Mouse (Mus musculus): Measurements from ENCODE around the gene Tmem179b. TPM values are rescaled to one million over a fixed set of nuclear protein-coding genes. Genes with fewer than 3 reads are reported as not detected.

The Tmem179b gene
- total and polyA plus RNA-seq, 3 experiments, result 60.9 to 163 (median 62.7) TPM

DNA sequence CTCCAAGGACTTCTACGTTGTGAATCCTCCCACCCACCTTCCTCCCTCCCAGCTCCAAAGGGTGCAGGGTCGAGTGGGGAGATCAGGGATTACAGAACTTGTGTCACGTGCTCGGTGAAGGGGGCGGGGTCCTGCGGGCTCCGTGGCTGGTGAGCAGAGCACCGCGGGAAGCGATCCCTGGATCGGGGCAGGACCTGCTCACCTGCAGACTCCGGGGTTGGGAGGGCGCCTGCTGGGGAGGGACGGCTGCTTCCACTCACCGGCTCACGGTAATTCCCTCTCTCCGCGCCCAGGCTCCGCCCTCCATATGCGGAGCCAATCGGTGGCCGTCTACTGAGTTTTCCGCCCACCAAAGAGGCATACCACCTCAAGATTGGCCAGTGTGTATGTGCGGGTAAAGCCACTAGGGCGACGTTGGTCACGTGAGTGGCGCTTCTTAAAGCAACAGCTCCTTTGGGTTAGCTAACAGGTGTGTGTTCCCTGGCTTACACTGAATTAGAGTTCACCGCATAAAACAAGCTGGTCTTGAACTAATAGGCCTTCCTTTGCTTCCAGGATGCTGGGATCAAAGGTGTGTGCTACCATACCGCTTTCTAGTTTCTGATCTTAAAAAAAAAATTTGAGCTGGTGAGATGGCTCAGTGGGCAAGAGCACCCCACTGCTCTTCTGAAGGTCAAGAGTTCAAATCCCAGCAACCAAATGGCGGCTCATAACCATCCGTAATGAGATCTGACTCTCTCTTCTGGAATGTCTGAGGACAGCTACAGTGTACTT, 11.9 kb upstream of the Tmem179b start, which contains the start of gene Taf6l:
Taf6l (minus strand) TSS at position 410 of the 774 bp plus-strand sequence.
- DNase-seq, result peak; percentile 94

DNA sequence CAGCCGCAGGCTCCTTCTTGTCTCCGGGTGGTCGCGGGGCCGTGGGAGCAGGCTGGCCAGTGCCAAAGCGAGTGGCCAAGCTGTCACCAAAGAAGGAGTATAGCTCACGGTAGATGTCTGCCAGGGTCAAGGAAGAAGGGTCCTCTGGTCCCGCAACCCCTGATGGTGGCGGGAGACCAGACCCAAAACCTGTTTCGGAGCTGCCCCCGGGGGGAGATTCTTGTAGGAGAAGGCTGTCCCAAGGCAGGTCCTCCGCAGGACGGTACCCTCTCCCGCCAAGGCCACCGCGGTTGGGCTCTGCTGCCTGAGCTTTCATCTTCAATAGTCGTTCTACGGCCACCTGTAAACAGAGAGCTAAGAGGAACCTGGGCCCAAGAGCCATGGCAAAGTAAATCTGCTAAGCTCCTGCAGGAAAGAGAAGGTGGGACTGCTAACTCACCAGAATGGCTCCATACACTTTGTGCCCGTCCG, 719 bp upstream of the Tmem179b start:
- peak; percentile 61 for DNase-seq

DNA sequence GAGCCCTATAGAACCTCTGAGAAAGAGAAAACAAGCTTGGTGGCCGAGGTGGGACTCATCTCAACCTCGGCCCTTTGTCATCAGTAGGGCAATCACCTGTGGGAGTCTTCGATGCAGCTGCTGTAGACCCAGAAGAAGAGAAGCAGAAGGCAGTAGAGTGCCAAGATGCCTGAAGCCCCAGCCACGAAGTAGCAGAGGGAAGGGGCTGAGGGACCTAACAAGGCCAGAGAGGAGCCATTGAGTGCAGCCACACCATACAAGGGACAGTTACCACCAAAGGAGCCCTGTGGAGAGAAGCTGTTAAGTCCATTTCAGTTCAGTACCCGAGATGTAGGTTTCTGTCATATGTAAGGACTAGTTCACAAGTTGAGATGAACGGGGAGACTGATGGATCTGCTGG, 858 bp downstream of the Tmem179b start:
- no peak for DNase-seq

DNA sequence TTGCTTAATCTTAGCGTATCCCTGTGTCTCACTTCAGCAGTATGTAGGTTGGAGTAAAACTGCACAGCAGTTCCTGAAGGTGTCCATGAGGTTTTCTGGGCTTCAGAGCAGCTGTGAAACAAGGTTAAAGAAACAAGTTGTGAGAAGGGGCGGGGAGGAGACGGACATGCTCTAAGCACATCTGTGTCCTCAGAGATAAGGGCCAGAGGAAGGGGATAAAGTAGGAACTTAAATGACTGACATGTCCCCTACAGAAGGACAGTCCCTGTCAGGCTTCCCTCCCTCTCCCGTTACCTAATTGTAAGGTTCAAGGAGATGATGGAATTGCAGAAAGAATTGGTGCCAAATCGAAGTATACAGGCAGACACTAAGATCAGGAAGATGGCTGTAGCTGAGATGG, 1.3 kb downstream of the Tmem179b start:
- DNase-seq, result no peak

DNA sequence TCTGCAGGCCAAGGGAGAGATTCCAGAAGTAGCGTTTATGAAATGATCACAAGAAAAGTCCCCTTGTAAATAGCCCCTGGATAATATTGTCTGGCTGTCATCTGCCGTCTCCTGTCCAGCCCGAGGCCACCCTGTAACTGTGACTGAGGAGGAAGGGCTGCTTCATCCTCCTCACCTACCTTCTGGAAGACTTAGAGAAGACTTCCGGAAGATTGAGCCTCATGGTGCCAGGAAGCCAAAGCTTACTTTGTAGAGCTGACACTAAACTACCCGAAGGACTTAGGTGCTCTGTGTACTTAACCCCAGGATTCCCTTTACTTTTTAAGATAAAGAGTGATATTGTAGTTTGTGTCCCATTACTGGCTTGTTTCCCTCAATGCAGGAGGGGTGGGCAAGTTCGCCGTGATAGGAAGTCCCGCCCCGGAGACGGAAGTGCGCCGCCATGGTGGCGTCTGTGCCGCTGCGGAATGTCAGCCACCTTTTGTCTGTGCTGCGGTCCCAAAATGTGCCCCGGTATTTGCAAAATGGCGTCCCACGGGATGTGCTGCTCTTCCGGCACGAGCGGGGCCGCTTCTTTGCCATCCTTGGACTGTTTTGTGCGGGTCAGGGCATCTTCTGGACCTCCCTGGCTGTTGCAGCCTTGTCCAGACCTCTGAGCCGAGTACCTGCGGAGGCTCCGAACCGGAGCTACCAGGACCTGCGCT, 3.5 kb downstream of the Tmem179b start, which contains the start of gene Tmem223:
Tmem223 (plus strand) TSS at position 430 of the 704 bp plus-strand sequence.
- DNase-seq, result peak; percentile 88

DNA sequence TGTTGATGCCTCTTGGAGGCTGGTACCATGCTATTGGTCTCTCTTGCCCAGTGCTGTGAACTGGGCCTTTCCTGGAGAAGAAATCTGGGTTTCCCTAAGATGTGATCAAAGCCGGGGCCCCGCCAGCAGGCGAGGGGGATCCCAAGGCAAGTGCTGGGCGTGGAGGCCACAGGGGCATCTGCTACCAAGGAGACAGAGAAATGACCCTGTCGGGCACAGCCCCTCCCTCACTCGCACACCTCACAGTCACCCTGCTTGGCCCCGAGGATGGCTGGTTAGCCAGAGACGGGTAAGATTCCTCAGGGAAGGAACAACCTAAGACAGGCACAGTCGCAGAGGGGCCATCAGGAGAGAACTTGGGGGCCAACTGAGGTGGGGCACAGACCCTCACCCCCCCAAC, 8.7 kb downstream of the Tmem179b start:
- DNase-seq, result no peak

DNA sequence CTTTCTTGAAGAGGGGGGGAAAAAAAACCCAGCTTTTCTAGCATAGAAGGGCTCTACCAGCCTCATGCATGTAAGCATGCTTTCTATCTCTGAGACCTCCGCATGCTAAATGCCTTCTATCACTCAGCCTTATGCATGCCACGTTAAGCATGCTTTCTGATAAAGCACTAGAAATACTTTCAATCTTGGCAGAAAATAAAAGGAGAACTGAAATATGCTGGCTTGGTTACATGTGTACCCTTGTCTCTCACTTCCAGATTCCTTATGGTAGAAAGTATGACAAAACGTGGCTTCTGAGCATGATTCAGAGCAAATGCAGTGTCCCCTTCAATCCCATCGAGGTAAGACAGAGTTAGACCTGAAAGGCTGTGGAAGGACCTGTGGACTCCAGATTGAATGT, 11.0 kb downstream of the Tmem179b start:
- DNase-seq, result no peak

DNA sequence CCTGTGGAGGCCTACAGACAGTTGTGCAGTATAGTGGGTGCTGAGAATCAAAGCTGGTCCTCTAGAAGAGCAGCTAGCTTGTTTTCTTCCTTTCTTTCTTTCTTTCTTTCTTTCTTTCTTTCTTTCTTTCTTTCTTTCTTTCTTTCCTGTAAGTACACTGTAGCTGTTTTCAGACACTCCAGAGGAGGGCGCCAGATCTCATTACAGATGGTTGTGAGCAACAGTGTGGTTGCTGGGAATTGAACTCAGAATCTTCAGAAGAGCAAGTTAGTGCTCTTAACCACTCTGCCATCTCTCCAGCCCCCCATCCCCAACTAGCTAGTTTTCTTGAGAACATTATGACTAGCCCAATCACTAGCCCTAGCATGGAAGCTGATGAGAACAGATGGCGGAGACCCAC, 13.5 kb downstream of the Tmem179b start:
- DNase-seq, result no peak

DNA sequence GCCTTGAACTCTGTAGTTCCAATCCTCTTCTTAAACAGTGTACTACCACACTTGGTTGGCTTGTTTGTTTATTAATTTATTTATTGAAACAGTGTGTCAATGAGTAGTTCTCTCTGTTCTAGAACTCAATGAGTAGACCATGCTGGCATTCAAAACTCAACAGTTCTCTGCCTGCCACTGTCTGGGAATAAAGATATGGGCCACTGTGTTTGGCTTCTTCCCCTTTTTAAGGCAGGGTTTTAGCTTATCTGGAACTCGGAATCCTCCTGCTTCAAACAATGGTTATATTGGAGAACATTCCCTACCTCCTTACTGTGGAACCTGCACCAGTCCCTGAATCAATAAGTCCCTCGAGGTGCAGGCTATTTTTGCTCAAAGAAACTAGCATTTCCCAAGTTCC, 15.4 kb downstream of the Tmem179b start:
- no peak for DNase-seq

DNA sequence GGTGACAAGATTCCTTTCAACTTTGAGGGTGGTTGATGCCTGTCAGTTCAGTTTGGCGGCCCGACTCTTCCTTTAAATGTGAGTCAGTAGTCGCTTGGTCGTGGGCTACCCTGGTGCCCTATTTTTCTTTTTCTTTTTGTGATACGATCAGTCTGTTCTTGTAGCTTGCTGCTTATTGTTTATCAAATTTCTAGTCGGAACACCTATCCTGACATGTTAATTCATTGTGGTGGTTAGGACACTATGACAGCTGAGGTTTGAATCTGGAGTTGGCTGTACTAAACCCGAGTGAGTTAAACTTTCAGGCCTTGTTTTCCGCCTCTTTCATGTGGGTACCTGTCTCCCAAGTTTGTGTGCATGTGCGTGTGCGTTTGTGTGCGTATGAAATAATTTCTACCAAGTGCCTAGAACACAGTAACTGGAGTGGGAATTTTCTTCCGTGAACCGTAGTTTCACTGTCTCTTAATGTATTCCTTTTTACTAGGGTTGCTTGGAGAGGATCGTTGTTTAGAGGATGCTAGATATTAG, 16.7 kb downstream of the Tmem179b start:
- DNase-seq, result no peak

DNA sequence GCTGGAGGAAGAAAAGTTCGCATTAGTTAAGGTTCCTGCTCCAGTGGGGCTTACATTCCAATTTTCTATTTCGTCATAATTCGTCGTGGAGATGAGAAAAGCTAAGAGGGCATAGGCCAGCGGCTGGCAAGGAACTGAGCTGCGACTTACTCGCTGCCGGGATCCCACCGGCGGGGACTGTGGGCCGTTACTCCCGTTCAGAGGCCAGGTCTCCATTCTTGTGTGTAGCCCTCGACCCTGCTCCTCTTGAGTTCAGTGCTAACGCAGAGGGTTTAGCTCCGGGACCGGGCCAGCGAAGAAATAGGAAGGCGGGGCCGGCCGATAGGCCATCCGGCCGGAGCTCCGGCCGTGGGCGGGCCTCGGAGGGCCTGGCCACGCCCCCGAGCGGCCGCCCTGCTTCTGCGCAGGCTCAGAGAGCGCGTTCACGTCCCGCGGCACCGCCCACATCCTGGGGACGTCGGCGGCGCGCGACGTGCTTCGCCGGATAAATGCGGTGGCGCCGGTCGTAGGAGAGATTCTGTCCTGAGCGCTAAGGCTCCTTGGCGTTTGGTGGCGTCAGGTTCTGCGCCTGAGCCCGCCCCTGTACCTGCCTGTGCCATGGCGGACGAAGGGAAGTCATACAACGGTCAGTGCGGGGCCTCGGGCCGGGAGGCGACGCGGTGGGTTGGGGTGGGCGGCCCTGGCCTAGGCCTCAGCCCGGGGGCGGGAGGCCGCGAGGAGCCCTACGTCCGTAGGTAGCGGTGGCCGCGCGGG, 17.5 kb downstream of the Tmem179b start, which contains the start of gene Nxf1:
Nxf1 (plus strand) TSS at position 439 of the 753 bp plus-strand sequence.
- peak; percentile 95 for DNase-seq

DNA sequence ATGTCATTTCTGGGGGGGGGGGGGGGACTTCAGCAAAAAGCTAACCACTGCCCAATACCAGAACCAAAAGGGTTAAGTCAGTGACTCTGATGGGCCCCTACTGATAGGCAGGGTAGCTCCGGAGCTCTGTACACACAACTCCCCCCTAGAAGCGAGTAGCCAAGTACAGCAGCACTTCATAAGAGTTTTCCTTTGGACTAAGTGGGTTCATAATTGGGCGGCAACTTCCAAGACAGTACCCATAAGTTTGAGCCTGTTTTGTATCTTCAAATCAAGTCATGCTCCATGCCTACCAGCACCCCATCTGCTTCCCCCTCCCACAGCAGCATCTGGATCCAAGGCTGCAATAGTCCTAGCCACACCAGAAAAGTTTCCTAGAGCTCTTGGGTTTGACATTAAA, 18.6 kb downstream of the Tmem179b start:
- no peak for DNase-seq

DNA sequence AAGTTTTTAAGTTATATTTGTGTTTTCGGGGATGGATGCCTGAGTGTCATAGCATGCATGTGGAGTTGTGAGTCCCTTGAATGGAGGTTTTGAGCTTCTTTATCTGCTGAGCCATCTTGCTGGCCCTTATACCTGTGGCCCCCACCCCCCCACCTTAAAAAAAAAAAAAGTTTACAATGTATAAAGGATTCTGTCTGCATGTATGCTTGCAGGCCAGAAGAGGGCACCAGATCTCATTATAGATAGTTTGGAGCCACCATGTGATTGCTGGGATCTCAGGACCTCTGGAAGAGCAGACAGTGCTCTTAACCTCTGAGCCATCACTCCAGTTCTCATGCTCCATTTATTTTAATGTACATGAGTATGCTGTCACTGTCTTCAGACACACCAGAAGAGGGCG, 26.9 kb downstream of the Tmem179b start:
- no peak for DNase-seq

DNA sequence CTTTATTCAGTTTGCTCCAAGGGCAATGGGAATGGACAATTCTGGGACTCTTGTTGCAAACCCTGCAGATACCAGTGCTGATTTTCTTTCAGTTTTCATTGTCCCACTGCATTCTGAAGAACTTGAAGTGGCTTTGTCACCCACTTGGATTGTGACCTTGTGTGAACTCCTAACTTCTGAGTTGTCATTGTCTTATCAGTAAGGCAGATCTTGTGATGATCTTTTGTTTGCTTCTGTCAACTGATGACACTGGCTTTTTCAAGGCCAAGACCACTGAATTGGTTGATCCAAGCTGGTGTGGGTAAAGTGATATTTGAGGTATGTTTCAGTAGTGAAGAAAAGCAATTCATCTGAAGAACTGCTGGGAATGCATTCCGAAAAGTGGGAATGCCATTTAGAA, 28.9 kb downstream of the Tmem179b start:
- no peak for DNase-seq

DNA sequence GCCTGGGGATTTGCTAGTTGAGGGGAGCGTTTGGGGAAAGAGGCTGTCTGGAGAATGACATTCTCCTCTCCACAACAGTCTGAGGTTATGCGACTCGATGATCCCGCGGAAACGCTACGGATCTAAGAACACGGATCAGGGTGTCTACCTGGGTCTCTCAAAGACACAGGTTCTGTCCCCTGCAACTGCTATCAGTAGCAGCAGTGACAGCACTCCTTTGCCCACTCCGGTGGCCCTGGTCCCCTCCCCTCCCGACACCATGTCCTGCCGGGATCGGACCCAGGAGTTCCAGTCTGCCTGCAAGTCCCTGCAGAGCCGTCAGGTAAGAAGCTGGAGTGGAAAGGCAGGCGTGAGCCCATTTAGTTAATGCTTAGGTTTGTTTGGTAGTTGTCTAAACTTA, 32.1 kb downstream of the Tmem179b start:
- DNase-seq, result no peak

DNA sequence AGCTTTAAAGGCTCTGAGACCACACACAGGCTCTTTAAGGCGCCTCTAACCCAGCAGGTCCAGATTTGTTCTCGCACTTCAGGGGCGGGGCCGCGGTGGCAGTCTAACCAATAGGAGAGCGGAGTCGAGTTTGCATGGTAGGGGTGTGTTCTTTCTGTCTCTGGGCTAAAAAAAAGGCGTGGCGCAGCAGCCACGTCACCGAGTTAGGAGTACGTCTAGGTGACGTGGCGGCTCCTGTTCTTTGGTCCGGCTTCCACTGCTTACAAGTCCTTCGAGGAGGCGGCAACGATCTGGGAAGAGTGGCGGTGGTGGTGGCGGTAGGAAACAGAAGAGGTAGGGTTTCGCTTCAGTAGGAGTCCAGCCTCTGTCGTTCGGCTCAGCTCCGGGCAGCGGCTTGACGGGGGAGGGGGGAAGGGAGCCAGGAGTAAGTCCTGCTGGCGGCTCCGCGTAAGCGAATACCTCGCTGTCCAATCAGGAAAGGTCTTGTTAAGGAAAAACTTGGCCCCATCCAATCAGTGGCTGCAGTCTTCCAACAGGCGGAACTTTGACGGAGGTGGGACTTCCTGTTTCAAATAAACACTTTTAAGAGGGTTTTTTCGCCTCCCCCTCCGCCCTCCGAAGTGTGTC, 32.9 kb downstream of the Tmem179b start, which contains the start of gene Stx5a:
Stx5a (plus strand) TSS at position 171 of the 627 bp plus-strand sequence.
- peak; percentile 96 for DNase-seq

DNA sequence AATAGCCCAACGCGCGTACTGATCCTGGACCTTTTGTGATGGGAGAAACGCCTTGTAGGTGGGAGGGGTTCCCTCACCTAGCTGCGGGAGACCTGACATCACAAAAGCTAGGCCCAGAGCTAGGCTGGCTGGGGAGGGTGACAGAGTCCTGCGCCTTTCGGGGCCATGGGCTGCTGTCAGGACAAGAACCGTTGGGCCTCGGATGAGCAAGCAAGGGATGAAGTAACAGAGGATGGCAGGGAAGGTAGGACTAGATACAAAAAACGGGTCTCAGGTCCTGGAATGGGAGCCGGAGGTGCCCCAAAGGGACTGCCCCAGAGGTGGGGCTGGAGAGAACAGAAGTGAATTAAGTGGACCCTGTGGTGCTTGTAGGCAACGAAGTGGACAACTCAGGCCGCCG, 33.7 kb downstream of the Tmem179b start, which contains the start of gene 1700092M07Rik:
1700092M07Rik (plus strand) TSS at position 116 of the 400 bp plus-strand sequence.
- no peak for DNase-seq

DNA sequence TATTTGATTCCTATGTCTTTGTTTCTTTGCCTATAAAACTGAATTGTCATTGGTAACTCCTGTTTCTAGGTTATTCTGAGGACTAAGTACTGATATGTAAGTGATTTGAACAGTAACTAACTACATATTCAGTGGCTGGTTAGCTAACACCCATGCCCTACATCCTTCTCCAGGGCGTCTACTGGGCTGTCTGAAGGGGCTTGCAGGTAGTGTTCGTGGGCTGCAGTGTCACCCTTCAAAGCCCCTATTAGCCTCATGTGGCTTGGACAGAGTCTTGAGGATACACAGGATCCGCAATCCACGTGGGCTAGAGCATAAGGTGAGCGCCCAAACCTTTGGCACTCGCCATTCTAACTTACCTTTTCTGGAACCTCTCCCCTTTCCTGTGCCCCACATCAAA, 34.6 kb downstream of the Tmem179b start:
- no peak for DNase-seq

DNA sequence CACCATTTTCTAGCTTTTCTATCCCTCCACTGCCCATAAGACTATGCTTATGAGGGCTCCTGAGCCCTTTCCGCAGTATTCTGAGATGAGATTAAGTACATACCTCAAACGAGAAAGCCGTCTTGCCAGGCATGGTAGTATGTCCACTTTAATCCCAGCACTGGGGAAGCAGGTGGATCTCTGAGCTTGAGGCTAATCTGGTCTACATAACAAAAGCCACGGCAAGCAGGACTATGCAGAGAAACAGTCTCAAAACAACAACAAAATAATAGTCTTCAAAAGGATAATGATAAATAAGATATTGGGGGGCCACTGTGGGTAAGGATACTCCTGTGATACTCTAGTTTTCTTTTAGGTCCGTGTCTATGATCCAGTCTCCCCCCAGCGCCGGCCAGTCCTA, 35.4 kb downstream of the Tmem179b start:
- no peak for DNase-seq

DNA sequence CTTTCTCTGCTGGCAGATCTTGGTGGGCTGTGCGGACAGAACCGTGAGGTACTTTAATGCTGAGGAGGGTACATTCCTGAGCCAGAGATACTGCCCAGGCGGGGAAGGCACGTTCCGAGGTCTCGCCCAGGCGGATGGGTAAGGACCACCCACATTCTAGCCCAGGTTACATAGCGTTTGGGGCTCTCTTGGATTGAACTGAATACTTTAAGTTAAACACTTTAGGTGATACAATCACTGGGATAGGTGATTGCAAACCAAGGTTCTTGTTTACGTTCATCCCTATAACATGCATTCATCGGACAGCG, 38.2 kb downstream of the Tmem179b start:
- no peak for DNase-seq

DNA sequence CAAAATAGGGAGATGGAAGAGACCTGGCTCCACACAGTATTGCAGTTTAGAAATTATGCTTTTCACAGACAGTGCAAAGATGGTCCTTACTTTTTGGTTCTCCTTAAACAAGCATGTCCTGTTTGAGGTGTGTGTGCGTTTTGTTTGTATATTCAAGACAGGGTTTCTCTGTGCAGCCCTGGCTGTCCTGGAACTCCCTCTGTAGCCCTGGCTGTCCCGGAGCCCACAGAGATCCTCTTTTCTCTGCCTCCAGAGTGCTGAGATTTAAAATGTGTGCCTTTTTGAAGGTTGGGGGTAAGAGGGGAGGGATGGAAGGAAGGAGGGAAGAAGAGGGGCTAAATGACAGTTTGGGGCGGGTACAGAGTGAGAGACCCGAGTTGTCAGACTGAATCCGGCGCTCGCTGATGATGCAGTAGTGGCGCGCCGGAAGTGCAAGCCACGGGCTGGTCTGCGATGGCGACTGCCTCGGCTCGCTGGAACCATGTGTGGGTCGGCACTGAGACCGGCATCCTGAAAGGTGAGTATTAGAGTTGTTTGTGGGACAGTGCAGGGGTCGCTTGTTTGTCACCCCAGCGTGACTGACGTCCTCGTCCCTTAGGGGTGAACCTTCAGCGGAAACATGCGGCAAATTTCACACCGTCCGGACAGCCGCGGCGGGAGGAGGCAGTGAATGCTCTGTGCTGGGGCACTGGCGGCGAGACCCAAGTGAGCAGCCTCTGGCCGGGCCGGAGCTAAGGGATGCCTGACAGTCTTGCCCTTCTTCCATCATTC, 38.7 kb downstream of the Tmem179b start, which contains the start of gene Wdr74:
Wdr74 (plus strand) TSS at position 439 of the 771 bp plus-strand sequence.
- DNase-seq, result peak; percentile 94

Data from adrenal gland, adult 2 months (tissue).